Mouse (Mus musculus) embryonic facial prominence, embryonic 12.5 days (tissue): Measurements from ENCODE around the gene Hdac4. TPM values are rescaled to one million over a fixed set of nuclear protein-coding genes. Genes with fewer than 3 reads are reported as not detected.

Experiments
- ATAC-seq: fragments of 200-750 bp; cut with Nextera tagmentation; 2 replicates; pipeline ENCODE4 v1.8.0; 2017; ENCODE audit not compliant: insufficient number of reproducible peaks, insufficient read depth, low FRiP score, low TSS enrichment
- H3K27ac ChIP-seq: fragments of 300-500 bp; sonication (generic); 2 replicates; pipeline ENCODE4 v1.5.1; 2016; ENCODE audit warnings: mild to moderate bottlenecking
- H3K27me3 ChIP-seq: fragments of 300-500 bp; sonication (generic); 2 replicates; pipeline ENCODE4 v1.6.1; 2016; ENCODE audit warnings: mild to moderate bottlenecking, moderate library complexity
- H3K36me3 ChIP-seq: fragments of 300-500 bp; sonication (generic); 2 replicates; pipeline ENCODE4 v1.6.1; 2016; ENCODE audit warnings: mild to moderate bottlenecking
- H3K4me1 ChIP-seq: fragments of 300-500 bp; sonication (generic); 2 replicates; pipeline ENCODE4 v1.6.1; 2016
- H3K4me2 ChIP-seq: fragments of 300-500 bp; sonication (generic); replicated peaks from 2 replicates; pipeline ENCODE4 v1.6.1; 2016; ENCODE audit warnings: mild to moderate bottlenecking, moderate library complexity
- H3K4me3 ChIP-seq: fragments of 300-500 bp; sonication (generic); 2 replicates; pipeline ENCODE4 v1.5.1; 2016; ENCODE audit warnings: mild to moderate bottlenecking
- H3K9ac ChIP-seq: fragments of 300-500 bp; sonication (generic); 2 replicates; pipeline ENCODE4 v1.6.1; 2016; ENCODE audit warnings: mild to moderate bottlenecking, moderate library complexity
- H3K9me3 ChIP-seq: fragments of 300-500 bp; sonication (generic); 2 replicates; pipeline ENCODE4 v1.6.1; 2016; ENCODE audit warnings: mild to moderate bottlenecking, moderate library complexity
- WGBS: fragments of 180-500 bp; shearing (Covaris S2); methylation state at CpG from one replicate; pipeline ENCODE4 v1.1.7; 2016; 5-methylcytosine and 5-hydroxymethylcytosine counted together
- polyA plus RNA-seq: library from polyadenylated mRNA; unstranded; fragments of >200 nt; fragmentation: Nextera tagmentation; extraction: Ambion mirVana; gene quantifications from 2 replicates; pipeline ENCODE4 v1.2.1, GENCODE M21; 2016

Hdac4 gene
- polyA plus RNA-seq, 1 experiment from 2014 or later: 24.2 TPM

DNA sequence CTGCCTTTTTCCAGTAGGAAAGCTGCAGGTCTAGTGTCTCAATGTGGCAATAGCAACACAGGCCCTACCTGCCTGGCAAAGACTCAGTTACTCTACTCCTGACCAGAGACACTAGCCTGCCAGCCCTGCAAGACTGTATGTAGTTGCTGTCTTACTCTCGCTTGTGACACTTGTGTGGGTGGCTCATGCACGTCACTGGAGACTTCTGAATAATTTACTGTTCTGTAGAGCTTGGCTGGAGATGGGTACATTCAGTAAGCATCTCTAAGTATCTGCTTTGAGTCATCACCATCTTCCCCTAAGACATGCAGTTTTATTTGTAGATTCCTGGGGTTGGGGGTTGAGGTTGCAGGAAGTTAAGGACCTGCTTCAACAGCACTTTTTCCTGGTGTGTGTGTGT is 252.9 kb downstream of the Hdac4 start:
- H3K27ac ChIP-seq: no peak overlapping the region
- H3K4me2 ChIP-seq: no peak overlapping the region
- no peak overlapping the region for H3K4me3 ChIP-seq
- H3K9me3 ChIP-seq: no peaks in the 10 kb centered on the region
- H3K4me1 ChIP-seq: no peaks in the 10 kb centered on the region
- H3K9ac ChIP-seq: no peak overlapping the region
- H3K36me3 ChIP-seq: peaks cover 37% of the 10 kb centered on the region
- H3K27me3 ChIP-seq: no peaks in the 10 kb centered on the region
- 88% methylated on average over 2 of the region's 2 CpGs for WGBS
- no peak for ATAC-seq

DNA sequence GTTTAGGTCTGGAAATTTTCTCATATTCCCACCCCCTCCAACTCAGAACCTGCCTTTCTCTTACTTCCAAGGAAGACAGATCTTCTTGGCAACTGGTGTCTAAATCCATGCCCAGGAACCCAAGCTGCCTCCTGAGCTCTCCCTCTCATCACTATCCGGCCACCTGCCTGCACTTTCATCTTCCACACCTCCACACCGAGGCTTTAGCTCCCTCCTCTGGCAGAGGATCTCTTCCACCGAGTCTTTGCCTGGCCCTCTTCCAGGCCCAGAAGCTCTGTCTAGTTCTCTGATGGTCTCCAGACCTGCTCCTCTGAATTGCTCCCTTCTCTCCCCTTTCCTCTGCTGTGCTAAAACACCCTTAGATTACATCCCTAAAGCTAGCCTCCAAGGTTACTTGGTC is 253.5 kb downstream of the Hdac4 start:
- no peak for ATAC-seq
- H3K4me3 ChIP-seq: no peak overlapping the region
- H3K9me3 ChIP-seq: no peaks in the 10 kb centered on the region
- peaks cover 42% of the 10 kb centered on the region for H3K36me3 ChIP-seq
- H3K4me2 ChIP-seq: no peak overlapping the region
- no peaks in the 10 kb centered on the region for H3K4me1 ChIP-seq
- 66% methylated on average over 3 of the region's 3 CpGs for WGBS
- H3K27me3 ChIP-seq: no peaks in the 10 kb centered on the region
- no peak overlapping the region for H3K9ac ChIP-seq
- H3K27ac ChIP-seq: no peak overlapping the region

DNA sequence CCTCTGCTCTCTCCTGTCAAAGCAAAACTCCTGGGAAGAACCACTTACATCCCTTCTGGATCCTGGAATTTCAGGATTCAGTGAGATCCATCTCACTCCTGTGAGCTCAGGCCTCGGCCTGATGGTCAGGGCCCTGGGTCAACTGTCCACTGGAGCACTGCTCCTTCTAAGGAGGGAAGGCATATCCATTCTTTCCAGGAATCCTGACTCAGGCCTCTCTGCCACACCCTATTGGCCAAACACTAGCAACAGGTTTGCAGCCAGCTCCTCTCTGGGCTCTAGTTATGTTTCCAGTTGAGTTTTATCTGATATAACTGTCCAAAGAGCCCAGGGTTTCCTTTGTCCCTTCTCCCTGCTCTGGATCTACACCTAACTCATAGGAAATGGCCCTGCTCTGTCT is 254.4 kb downstream of the Hdac4 start:
- no peak for ATAC-seq
- H3K9me3 ChIP-seq: no peaks in the 10 kb centered on the region
- no peak overlapping the region for H3K4me3 ChIP-seq
- peaks cover 40% of the 10 kb centered on the region for H3K36me3 ChIP-seq
- no peaks in the 10 kb centered on the region for H3K27me3 ChIP-seq
- no peak overlapping the region for H3K4me2 ChIP-seq
- H3K4me1 ChIP-seq: no peaks in the 10 kb centered on the region
- H3K9ac ChIP-seq: no peak overlapping the region
- no peak overlapping the region for H3K27ac ChIP-seq
- 100% methylated on average over 1 of the region's 1 CpGs for WGBS

DNA sequence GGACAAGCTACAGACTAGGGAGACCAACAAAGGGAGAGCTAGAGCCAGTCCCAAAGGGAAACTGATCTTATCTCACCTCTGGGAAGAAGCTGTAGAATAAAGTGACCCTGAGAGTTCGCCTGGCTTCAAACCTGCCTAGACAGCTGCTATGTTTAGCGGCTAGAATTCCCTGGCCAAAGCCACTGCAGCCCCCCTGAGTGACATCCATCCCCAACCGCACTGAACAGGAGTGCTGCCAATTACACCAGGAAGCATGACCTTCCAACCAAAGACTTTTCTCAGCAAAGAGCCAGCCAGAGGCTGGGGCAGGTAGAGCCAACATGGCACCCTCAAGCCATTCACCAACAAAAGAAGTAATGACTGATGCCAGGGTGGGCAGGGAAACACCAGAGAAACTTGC is 260.3 kb downstream of the Hdac4 start:
- no peak for ATAC-seq
- Histone ChIP-seq H3K9me3 (no peaks in the 10 kb centered on the region), H3K4me3 (no peak overlapping the region), H3K4me1 (no peaks in the 10 kb centered on the region), H3K36me3 (peaks cover 45% of the 10 kb centered on the region), H3K4me2 (no peak overlapping the region), H3K9ac (no peak overlapping the region), H3K27me3 (no peaks in the 10 kb centered on the region), H3K27ac (0 out of 2 replicates have a peak overlapping the region, but pooled peaks have one; percentile 17)
- WGBS: 77% methylated on average over 3 of the region's 3 CpGs

DNA sequence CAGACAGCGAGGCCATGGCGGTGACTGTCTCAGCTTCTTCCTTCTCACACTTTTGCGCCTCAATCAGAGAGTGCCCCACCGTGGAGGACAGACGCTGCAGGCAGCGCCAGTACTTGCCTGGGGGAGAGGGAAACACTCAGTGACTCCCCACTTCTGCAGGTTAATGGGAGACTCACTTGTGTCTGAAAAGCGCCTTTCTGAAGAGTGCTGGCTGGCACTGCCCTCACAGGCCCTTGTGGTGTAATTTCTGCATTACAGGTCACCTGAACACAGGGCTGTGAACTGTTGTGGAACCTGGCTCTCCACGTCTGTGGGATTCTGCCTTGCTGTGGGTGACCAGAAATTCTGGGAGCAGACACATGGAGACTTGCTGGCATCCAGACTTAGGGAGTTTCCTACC is 261.8 kb downstream of the Hdac4 start:
- Histone ChIP-seq H3K4me2 (no peak overlapping the region), H3K27me3 (no peaks in the 10 kb centered on the region), H3K4me3 (no peak overlapping the region), H3K27ac (no peak overlapping the region), H3K4me1 (no peaks in the 10 kb centered on the region), H3K36me3 (peaks cover 56% of the 10 kb centered on the region), H3K9ac (no peak overlapping the region), H3K9me3 (no peaks in the 10 kb centered on the region)
- no peak for ATAC-seq
- 82% methylated on average over 8 of the region's 8 CpGs for WGBS

DNA sequence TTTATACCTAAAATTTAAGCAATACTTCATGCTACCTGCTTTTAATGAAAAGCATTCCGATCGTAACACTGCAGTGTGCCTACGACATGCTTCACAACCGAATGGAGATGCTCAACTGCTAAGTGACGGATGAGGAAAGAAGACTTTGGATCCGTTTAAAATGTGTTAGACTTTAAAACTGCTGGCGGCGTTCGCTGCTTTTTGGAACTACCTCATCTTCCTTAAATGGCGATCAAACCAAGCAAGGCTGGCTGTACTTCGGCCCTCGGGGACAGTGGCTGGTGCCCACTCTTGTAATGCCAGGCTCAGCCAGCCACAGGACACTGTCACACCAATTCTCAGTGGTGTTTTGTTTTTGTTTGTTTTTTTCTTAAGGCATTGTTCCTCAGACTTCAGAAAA is 263.3 kb downstream of the Hdac4 start:
- Histone ChIP-seq H3K27ac (no peak overlapping the region), H3K9me3 (no peaks in the 10 kb centered on the region), H3K27me3 (no peaks in the 10 kb centered on the region), H3K9ac (no peak overlapping the region), H3K4me2 (no peak overlapping the region), H3K36me3 (peaks cover 54% of the 10 kb centered on the region), H3K4me3 (no peak overlapping the region), H3K4me1 (no peaks in the 10 kb centered on the region)
- 92% methylated on average over 12 of the region's 12 CpGs for WGBS
- no peak for ATAC-seq

DNA sequence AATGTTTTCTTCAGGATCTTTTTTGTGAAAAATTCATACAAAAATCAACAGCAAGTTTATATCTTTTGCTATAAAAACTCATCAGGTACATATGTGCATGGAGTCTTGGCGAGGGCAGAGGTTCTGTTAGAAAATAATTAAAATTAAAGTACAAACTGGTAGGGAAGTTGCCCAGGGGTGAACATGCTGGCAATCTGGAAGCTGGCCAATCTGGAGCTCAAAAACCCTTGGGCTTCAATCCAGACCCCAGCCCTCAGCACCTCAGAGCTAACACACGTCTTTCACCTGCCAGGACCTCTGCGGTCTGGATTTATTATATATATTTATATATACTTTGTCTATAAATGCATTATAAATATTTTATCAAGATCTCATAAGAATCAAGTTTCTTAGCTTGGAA is 263.7 kb downstream of the Hdac4 start:
- Histone ChIP-seq H3K4me3 (no peak overlapping the region), H3K4me1 (no peaks in the 10 kb centered on the region), H3K9ac (no peak overlapping the region), H3K36me3 (peaks cover 52% of the 10 kb centered on the region), H3K4me2 (no peak overlapping the region), H3K27me3 (no peaks in the 10 kb centered on the region), H3K27ac (no peak overlapping the region), H3K9me3 (no peaks in the 10 kb centered on the region)
- no peak for ATAC-seq
- 83% methylated on average over 3 of the region's 3 CpGs for WGBS

DNA sequence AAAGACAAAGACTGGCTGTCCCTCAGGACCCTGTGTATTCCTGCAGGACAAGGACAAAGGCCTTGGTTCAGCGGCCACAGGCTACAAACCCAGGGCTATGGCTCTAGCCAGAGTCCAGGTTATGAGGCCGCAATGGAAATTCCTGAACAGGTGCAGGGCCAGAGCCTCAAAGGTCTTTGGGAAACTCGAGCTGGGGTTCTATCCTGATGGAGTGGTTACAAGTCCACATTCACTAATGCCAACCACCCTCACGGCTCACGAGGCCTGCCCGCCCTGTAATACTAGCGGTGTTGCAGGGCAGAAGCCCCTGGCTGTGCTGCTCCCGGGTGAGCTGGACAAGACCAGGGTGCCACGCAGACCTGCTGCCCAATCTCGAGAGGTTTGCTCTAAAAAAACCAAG is 264.3 kb downstream of the Hdac4 start:
- Histone ChIP-seq H3K4me2 (no peak overlapping the region), H3K27me3 (no peaks in the 10 kb centered on the region), H3K9me3 (no peaks in the 10 kb centered on the region), H3K4me3 (no peak overlapping the region), H3K36me3 (peaks cover 46% of the 10 kb centered on the region), H3K27ac (no peak overlapping the region), H3K9ac (no peak overlapping the region), H3K4me1 (no peaks in the 10 kb centered on the region)
- ATAC-seq: no peak
- 89% methylated on average over 10 of the region's 10 CpGs for WGBS

DNA sequence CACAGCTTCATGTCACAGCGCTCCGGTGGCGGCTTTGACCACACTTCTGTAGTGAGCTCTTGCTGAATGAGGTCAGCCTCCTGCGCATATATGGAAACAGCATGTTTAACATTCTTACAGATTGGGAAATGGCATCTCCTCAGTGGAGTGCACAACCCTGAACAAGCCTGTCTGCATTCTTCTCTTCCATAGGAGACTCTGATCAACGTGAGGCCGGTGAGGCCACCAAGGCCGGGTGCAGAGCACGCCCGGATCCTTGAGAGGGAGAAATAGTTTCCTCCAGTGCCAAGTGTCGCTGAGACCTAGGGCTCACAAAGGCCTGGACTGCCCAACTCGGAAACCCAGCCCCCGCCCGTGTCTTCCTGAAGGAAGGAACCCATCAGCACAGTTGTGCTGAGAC is 266.4 kb downstream of the Hdac4 start:
- H3K9me3 ChIP-seq: no peaks in the 10 kb centered on the region
- H3K27me3 ChIP-seq: no peaks in the 10 kb centered on the region
- ATAC-seq: no peak
- no peak overlapping the region for H3K4me2 ChIP-seq
- no peak overlapping the region for H3K4me3 ChIP-seq
- 92% methylated on average over 13 of the region's 13 CpGs for WGBS
- H3K9ac ChIP-seq: no peak overlapping the region
- no peaks in the 10 kb centered on the region for H3K4me1 ChIP-seq
- peaks cover 36% of the 10 kb centered on the region for H3K36me3 ChIP-seq
- no peak overlapping the region for H3K27ac ChIP-seq

DNA sequence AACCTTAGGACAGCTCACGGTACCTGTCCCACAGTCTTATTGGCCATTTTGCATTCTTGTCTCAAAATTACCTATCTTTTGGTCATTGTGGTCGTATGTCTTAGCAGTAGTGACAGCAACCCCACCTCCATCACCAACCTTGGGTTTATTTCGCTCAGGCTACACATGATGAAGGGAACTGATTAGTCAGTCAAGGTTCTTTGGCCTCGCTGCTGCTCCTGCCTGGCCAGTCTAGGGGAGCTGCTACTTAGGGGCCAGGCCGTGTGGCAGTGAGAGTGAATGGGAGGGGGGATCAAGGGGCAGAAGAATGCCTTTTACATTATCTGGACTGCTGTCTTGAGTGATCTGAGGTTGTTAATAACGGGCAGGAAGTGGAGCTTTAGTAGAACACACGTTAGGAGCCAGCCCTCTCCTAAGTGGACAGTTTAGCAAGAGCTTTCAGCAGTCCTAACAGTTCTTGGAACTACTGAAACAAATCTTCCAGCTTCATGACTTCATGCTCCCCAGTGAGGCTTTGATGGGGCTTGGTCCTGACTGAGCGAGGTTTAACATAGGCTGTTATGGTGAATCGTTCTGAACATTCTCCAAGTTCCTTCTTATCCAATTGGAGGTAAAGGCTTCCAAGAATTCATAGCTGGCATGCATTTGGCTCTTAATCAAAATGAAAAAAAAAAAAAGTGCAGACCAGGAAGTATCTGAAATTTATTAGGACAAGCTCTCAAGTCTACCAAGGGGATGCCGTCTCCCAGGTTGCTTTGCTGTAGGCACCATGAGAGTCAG is 267.8 kb downstream of the Hdac4 start:
- ATAC-seq: no peak

DNA sequence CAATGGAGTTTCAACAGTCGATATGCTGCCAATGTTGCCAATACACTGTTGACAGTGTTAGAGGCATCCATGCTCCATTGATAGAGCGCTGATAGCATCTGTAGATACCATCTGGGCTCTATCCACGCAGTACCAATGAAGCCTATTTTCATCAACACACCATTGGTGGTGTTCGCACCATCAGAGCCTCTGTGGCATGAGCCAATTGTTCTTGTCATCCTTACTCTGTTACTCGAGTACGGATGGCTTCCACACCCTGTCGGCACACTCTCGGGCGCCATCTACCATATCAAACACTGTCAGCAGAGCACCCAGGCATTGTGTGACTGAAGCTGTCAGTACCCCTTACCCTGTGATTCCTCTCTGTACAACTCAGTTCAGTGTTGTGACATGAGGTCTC is 271.9 kb downstream of the Hdac4 start:
- Histone ChIP-seq H3K9me3 (no peaks in the 10 kb centered on the region), H3K4me1 (0 out of 2 replicates have a peak, but pooled peaks cover 9% of the 10 kb centered on the region), H3K4me2 (no peak overlapping the region), H3K36me3 (peaks cover 2% of the 10 kb centered on the region; the same call in 1 of the 2 replicates), H3K27me3 (no peaks in the 10 kb centered on the region), H3K4me3 (no peak overlapping the region), H3K9ac (no peak overlapping the region), H3K27ac (no peak overlapping the region)
- WGBS: 94% methylated on average over 9 of the region's 9 CpGs
- no peak for ATAC-seq

More for the DNA sequence above, 267.8 kb downstream of the Hdac4 start:
- Histone ChIP-seq H3K4me3 (no peak overlapping the region), H3K9ac (no peak overlapping the region), H3K4me2 (no peak overlapping the region), H3K27ac (no peak overlapping the region), H3K27me3 (no peaks in the 10 kb centered on the region), H3K36me3 (peaks cover 23% of the 10 kb centered on the region), H3K4me1 (no peaks in the 10 kb centered on the region), H3K9me3 (no peaks in the 10 kb centered on the region)
- 83% methylated on average over 10 of the region's 10 CpGs for WGBS

DNA sequence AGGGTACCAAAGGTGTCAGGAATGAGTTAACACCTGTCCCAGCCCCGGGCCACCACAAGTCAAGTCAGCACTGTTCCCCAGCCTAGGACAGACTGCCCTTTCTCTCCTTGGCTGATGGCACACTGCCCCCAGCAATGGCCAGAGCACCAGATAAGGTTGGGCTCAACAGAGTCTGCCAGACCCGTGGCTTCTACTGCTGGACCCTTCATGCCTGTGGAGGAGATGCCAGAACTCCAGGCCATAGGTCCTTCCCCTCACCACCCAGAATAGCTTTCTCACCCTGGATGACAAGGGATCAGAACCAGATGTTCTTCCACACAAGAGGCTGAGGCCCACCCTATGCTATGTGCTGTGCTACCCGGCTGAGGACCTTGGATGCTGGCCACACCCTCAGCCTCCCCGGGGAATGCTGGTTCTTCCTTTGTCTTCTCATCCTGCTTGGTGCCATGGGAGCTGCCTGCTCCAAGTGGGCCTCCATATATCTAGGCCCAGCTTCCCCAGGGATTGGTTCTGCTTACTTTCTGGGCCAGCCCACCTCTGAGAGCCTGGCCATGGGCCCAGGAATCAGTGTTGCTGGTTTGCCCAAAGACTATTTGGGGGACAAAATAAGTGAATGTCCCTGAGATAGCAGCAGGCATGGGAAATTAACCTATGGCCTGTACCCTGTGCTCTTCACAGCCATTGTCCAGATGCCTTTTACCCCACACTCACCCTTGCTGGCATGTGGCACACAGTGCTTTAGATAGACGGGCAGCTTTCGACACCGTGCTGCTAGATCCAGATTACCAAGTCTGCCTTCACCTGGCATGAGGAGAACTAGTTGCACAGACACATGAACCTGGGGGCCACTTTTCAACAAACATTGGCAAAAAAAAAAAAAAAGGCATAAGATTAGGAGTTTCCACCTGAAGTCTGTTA is 273.0 kb downstream of the Hdac4 start:
- H3K4me1 ChIP-seq: 0 out of 2 replicates have a peak, but pooled peaks cover 9% of the 10 kb centered on the region
- no peaks in the 10 kb centered on the region for H3K36me3 ChIP-seq
- H3K27ac ChIP-seq: no peak overlapping the region
- H3K4me2 ChIP-seq: no peak overlapping the region
- no peak for ATAC-seq
- H3K9ac ChIP-seq: no peak overlapping the region
- no peaks in the 10 kb centered on the region for H3K9me3 ChIP-seq
- 78% methylated on average over 7 of the region's 7 CpGs for WGBS
- H3K27me3 ChIP-seq: no peaks in the 10 kb centered on the region
- no peak overlapping the region for H3K4me3 ChIP-seq
